In the genomic region with DNA sequence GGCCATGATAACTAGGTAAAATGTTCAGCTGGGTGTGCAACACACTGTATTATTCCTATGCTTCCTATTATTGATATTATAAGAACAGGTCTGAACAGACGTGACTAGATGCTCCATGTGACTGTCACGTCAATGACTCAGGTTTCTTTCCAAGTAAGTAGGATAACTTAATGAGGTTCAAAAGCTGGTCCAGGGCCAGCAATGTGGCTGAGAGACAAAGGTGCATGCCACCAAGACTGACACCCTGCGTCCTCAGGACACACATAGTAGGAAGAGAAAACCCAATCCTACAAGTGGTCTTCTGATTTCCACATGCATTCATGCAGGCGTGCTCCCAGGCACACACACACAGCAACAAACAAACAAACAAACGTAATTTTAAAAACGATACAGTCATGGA, we compare ENCODE assay signal across 14 mouse cellular contexts. TPM values are rescaled to one million over a fixed set of nuclear protein-coding genes. Genes with fewer than 3 reads are reported as not detected.
DNase-seq lines count a peak whose midpoint lies in the region; ATAC-seq and TF ChIP-seq lines count a peak whose summit lies in the region.
"Had no signal": no experiment of that assay in that cellular context is flagged by ENCODE, and none has a peak within 500 bp of the region (broad histone marks: within the 10 kb centered on the region; RNA-seq: fewer than 3 reads in every experiment).

No protein-coding gene starts in this region.

- no peak for ATAC-seq in forebrain, embryonic 14.5 days
- ATAC-seq in forebrain, embryonic 16.5 days: no peak
- no peak for ATAC-seq in liver, embryonic 14.5 days (ENCODE audit: insufficient read depth)
- ATAC-seq: Patski had no signal

- no peak for DNase-seq in forebrain, embryonic 14.5 days (ENCODE audit: low spot score)
- peak; percentile 45 for DNase-seq in kidney, adult 9 months
- no peak for DNase-seq in kidney, postnatal 10 days
- DNase-seq in liver, embryonic 14.5 days (ENCODE audit: low read depth in 3 of 3, low spot score in 3 of 3): no peak
- no peak for DNase-seq in cerebellum, adult 18-20 months
- DNase-seq in cerebellum, adult 8-10 months: no peak
- DNase-seq: adrenal gland, postnatal 36 days; cerebellum, postnatal 36 days; lung, postnatal 4 days; right cerebral cortex, postnatal 4 days had no signal

- TF ChIP-seq EP300 in liver, embryonic 14.5 days (IDR thresholded peaks at IDR 0.05; ENCODE audit: low read depth): no peak

- WGBS in forebrain, embryonic 14.5 days: 80% methylated on average over 6 of the region's 6 CpGs
- WGBS in forebrain, embryonic 16.5 days: 74% methylated on average over 6 of the region's 6 CpGs
- WGBS in liver, embryonic 14.5 days (ENCODE audit: insufficient replicate concordance): 49% methylated on average over 6 of the region's 6 CpGs

- H3K27me3 ChIP-seq in forebrain, embryonic 14.5 days (replicated peaks; ENCODE audit: control insufficient read depth, insufficient read depth, low read length): no peaks in the 10 kb centered on the region
- H3K27me3 ChIP-seq in forebrain, embryonic 16.5 days (replicated peaks; ENCODE audit: control insufficient read depth, insufficient read depth, low read length): no peaks in the 10 kb centered on the region
- H3K27me3 ChIP-seq in erythroblast, embryonic 14.5 days (ENCODE audit: control insufficient read depth): no peaks in the 10 kb centered on the region
- H3K27me3 ChIP-seq in liver, embryonic 14.5 days (ENCODE audit: control insufficient read depth, insufficient read depth, low read length): no peaks in the 10 kb centered on the region
- H3K27me3 ChIP-seq: hindbrain, embryonic 15.5 days; Patski had no signal

- H3K27ac ChIP-seq in forebrain, embryonic 14.5 days (ENCODE audit: low read depth, low read length): no peak overlapping the region
- no peak overlapping the region for H3K27ac ChIP-seq in forebrain, embryonic 16.5 days (ENCODE audit: low read length)
- peak overlapping the region; percentile 89 for H3K27ac ChIP-seq in liver, embryonic 14.5 days
- H3K27ac ChIP-seq: hindbrain, embryonic 15.5 days had no signal

- no peak for TF ChIP-seq CTCF in liver, embryonic 14.5 days (IDR thresholded peaks at IDR 0.05; ENCODE audit: low read depth)

- no peak overlapping the region for H3K4me3 ChIP-seq in forebrain, embryonic 14.5 days (ENCODE audit: low read depth, low read length)
- no peak overlapping the region for H3K4me3 ChIP-seq in forebrain, embryonic 16.5 days (replicated peaks; ENCODE audit: low read length)
- H3K4me3 ChIP-seq in erythroblast, embryonic 14.5 days (replicated peaks): peak overlapping the region; percentile 86
- peak overlapping the region; percentile 89 to 92 for H3K4me3 ChIP-seq in liver, embryonic 14.5 days (ENCODE audit: insufficient read depth in 1 of 2, low read depth in 2 of 2, low read length in 2 of 2)

- H3K9me3 ChIP-seq in forebrain, embryonic 14.5 days (replicated peaks; ENCODE audit: control insufficient read depth, low read length): no peaks in the 10 kb centered on the region
- H3K9me3 ChIP-seq in forebrain, embryonic 16.5 days (ENCODE audit: control insufficient read depth, low read length): no peaks in the 10 kb centered on the region
- no peaks in the 10 kb centered on the region for H3K9me3 ChIP-seq in erythroblast, embryonic 14.5 days (ENCODE audit: control insufficient read depth, low read length)
- H3K9me3 ChIP-seq in liver, embryonic 14.5 days (ENCODE audit: control insufficient read depth, low read length): no peaks in the 10 kb centered on the region
- H3K9me3 ChIP-seq: hindbrain, embryonic 15.5 days had no signal

- no peak overlapping the region for H3K9ac ChIP-seq in forebrain, embryonic 14.5 days (ENCODE audit: low read length)
- no peak overlapping the region for H3K9ac ChIP-seq in forebrain, embryonic 16.5 days (replicated peaks; ENCODE audit: low read depth, low read length)
- peak overlapping the region; percentile 89 for H3K9ac ChIP-seq in liver, embryonic 14.5 days (replicated peaks)
- H3K9ac ChIP-seq: hindbrain, embryonic 15.5 days had no signal

- H3K36me3 ChIP-seq in forebrain, embryonic 14.5 days (ENCODE audit: control insufficient read depth, insufficient read depth, low read length): no peaks in the 10 kb centered on the region
- H3K36me3 ChIP-seq in forebrain, embryonic 16.5 days (ENCODE audit: control insufficient read depth, insufficient read depth): no peaks in the 10 kb centered on the region
- peaks cover 79% of the 10 kb centered on the region for H3K36me3 ChIP-seq in erythroblast, embryonic 14.5 days (ENCODE audit: control insufficient read depth)
- peaks cover 33% of the 10 kb centered on the region for H3K36me3 ChIP-seq in liver, embryonic 14.5 days (replicated peaks; ENCODE audit: control insufficient read depth, insufficient read depth, low read depth)
- H3K36me3 ChIP-seq: hindbrain, embryonic 15.5 days had no signal

- H3K4me1 ChIP-seq in forebrain, embryonic 14.5 days (ENCODE audit: control insufficient read depth, insufficient read depth, low read length): peaks cover 17% of the 10 kb centered on the region
- H3K4me1 ChIP-seq in forebrain, embryonic 16.5 days (replicated peaks; ENCODE audit: control insufficient read depth, insufficient read depth, low read length): peaks cover 42% of the 10 kb centered on the region
- H3K4me1 ChIP-seq in erythroblast, embryonic 14.5 days (ENCODE audit: control insufficient read depth): peaks cover 65% of the 10 kb centered on the region
- H3K4me1 ChIP-seq in liver, embryonic 14.5 days (replicated peaks; ENCODE audit: control insufficient read depth in 2 of 2, insufficient read depth in 2 of 2, low read length in 1 of 2): peaks cover 34 to 46% of the 10 kb centered on the region in 2 experiments

- H3K4me2 ChIP-seq in forebrain, embryonic 14.5 days (ENCODE audit: low read length): peak overlapping the region; percentile 54; the same call in 1 of the 2 replicates
- no peak overlapping the region for H3K4me2 ChIP-seq in forebrain, embryonic 16.5 days (ENCODE audit: low read length)
- peak overlapping the region; percentile 90 for H3K4me2 ChIP-seq in liver, embryonic 14.5 days (ENCODE audit: low read depth)

RNA-seq across cellular contexts. Expression of a gene that starts 2.1 kb away (rescaled TPM):
- polyA plus RNA-seq in forebrain, embryonic 14.5 days (2014; fragmentation: Nextera tagmentation; extraction: Ambion mirVana): 17.9 and 20.9 TPM in 2 replicates
- 24.0 and 26.1 TPM in 2 replicates for polyA plus RNA-seq in forebrain, embryonic 16.5 days (2015; fragmentation: Nextera tagmentation; extraction: Ambion mirVana)
- polyA plus RNA-seq in erythroblast, embryonic 14.5 days (2012): 54.9 and 57.2 TPM in 2 replicates
- polyA plus RNA-seq in liver, embryonic 14.5 days (2012; rRNA removed): 47.7 and 51.2 TPM in 2 replicates
- polyA plus RNA-seq in liver, embryonic 14.5 days (2014; fragmentation: Nextera tagmentation; extraction: Ambion mirVana): 43.1 and 52.4 TPM in 2 replicates

RNA-seq across cellular contexts. Expression of a gene that starts 2.2 kb away (rescaled TPM):
- polyA plus RNA-seq in forebrain, embryonic 14.5 days (2014; fragmentation: Nextera tagmentation; extraction: Ambion mirVana): 96.7 and 107 TPM in 2 replicates
- polyA plus RNA-seq in forebrain, embryonic 16.5 days (2015; fragmentation: Nextera tagmentation; extraction: Ambion mirVana): 104 and 108 TPM in 2 replicates
- polyA plus RNA-seq in erythroblast, embryonic 14.5 days (2012): 2.2 and 2.5 TPM in 2 replicates
- 15.9 and 17.1 TPM in 2 replicates for polyA plus RNA-seq in liver, embryonic 14.5 days (2012; rRNA removed)
- polyA plus RNA-seq in liver, embryonic 14.5 days (2014; fragmentation: Nextera tagmentation; extraction: Ambion mirVana): 44.1 and 46.1 TPM in 2 replicates

Comparison
In these comparisons a context has a peak if more than half of its experiments do, and no peak if none do; other contexts are left out.
1. H3K4me3 ChIP-seq: peak in erythroblast, embryonic 14.5 days (single experiment) and liver, embryonic 14.5 days (2 of 2); none in forebrain, embryonic 14.5 days (single experiment) and forebrain, embryonic 16.5 days (single experiment).